Mouse (Mus musculus): ENCODE measurements at regions not wholly inside any gene's neighbourhood (a gene's known extent, or its start where the extent isn't known, plus 50 kb on each side); places are given as distances from the start of the nearest gene placed in this dataset.

DNA sequence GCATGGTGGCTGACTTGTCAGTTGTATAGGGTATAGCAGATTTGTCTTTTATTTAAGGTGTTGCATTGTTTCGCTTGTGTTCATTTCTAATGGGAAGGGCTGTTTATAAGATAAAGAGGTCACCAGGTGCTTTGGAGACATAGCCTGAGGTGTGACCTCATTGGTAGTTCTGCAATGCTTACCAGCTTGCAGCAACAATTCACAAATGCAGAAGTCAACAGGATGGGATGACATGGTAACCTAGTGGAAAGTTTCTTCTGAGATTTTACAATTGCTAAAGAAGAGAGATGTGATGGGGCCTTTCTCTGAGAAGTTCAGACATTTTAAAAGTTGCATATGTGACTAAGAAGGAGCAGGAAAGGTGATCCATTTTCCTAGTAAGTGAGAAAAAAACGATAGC, 255.8 kb upstream of the Mmadhc start:
- TF ChIP-seq E2F4 (IDR thresholded peaks at IDR 0.05; ENCODE audit: insufficient read depth): no peak
- no peak for TF ChIP-seq TCF12 (IDR thresholded peaks at IDR 0.05; ENCODE audit: insufficient read depth, poor library complexity, severe bottlenecking)
- TF ChIP-seq TCF3 (IDR thresholded peaks at IDR 0.05; ENCODE audit: insufficient read length, low read depth): no peak
- TF ChIP-seq MAX (IDR thresholded peaks at IDR 0.05; ENCODE audit: low read depth): no peak
- no peak for TF ChIP-seq REST (IDR thresholded peaks at IDR 0.05; ENCODE audit: insufficient read depth, insufficient read length)
- TF ChIP-seq POLR2A (IDR thresholded peaks at IDR 0.05; ENCODE audit: insufficient read length, low read depth): no peak
- TF ChIP-seq CEBPB (IDR thresholded peaks at IDR 0.05; ENCODE audit: insufficient read depth, poor library complexity, severe bottlenecking): no peak
- no peak for TF ChIP-seq USF1 (IDR thresholded peaks at IDR 0.05; ENCODE audit: low read depth)
- TF ChIP-seq MYOD1 (IDR thresholded peaks at IDR 0.05; ENCODE audit: control insufficient read depth in 1 of 3, insufficient read length in 2 of 3, low read depth in 2 of 3): no peak
- TF ChIP-seq MYOG (IDR thresholded peaks at IDR 0.05; ENCODE audit: control insufficient read depth in 1 of 3, insufficient read depth in 1 of 3, insufficient read length in 2 of 3, low read depth in 2 of 3): no peak
- no peak for TF ChIP-seq SRF (IDR thresholded peaks at IDR 0.05; ENCODE audit: control insufficient read depth, insufficient read length, low read depth)
- Histone ChIP-seq H3K4me2 (ENCODE audit: low read depth) (no peak overlapping the region), H3K27me3 (ENCODE audit: control insufficient read depth, insufficient read depth, insufficient read length) (no peaks in the 10 kb centered on the region), H3K4me3 (no peak overlapping the region), H3K36me3 (ENCODE audit: control insufficient read depth, insufficient read depth) (no peaks in the 10 kb centered on the region), H3K79me2 (ENCODE audit: control insufficient read depth, insufficient read depth) (no peaks in the 10 kb centered on the region), H3ac (ENCODE audit: control insufficient read depth, insufficient read length) (no peak overlapping the region)

DNA sequence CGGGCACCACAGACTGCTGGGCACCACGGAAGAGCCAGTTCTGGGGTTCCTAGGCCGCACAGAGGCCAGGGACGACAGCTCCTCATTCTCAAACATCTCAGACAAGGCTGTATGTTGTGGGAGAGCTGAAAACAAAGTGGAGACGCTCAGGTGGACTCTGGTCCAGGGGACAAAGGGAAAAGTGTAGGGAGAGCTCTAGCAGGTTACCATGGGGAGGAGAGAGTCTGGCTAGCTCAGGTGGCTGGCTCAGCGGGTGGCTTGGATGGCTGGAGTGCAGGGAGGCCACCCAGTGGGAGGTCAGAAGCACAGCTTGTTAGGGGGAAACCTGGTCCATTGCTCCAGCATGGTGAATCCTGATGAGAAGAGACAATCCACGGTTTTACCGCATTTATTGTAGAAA, 253.3 kb upstream of the Mmadhc start:
- Histone ChIP-seq H3K36me3 (ENCODE audit: control insufficient read depth, insufficient read depth) (no peaks in the 10 kb centered on the region), H3K79me2 (ENCODE audit: control insufficient read depth, insufficient read depth) (no peaks in the 10 kb centered on the region), H3ac (ENCODE audit: control insufficient read depth, insufficient read length) (no peak overlapping the region), H3K4me2 (ENCODE audit: low read depth) (no peak overlapping the region), H3K4me3 (no peak overlapping the region), H3K27me3 (ENCODE audit: control insufficient read depth, insufficient read depth, insufficient read length) (no peaks in the 10 kb centered on the region)
- TF ChIP-seq MYOG (IDR thresholded peaks at IDR 0.05; ENCODE audit: control insufficient read depth in 1 of 3, insufficient read depth in 1 of 3, insufficient read length in 2 of 3, low read depth in 2 of 3): no peak
- TF ChIP-seq USF1 (IDR thresholded peaks at IDR 0.05; ENCODE audit: low read depth): no peak
- TF ChIP-seq MAX (IDR thresholded peaks at IDR 0.05; ENCODE audit: low read depth): no peak
- no peak for TF ChIP-seq POLR2AphosphoS2 (IDR thresholded peaks at IDR 0.05; ENCODE audit: insufficient read length, low read depth)
- TF ChIP-seq TCF12 (IDR thresholded peaks at IDR 0.05; ENCODE audit: insufficient read depth, poor library complexity, severe bottlenecking): no peak
- TF ChIP-seq POLR2A (IDR thresholded peaks at IDR 0.05; ENCODE audit: insufficient read length, low read depth): no peak
- TF ChIP-seq E2F4 (IDR thresholded peaks at IDR 0.05; ENCODE audit: insufficient read depth): no peak
- no peak for TF ChIP-seq TCF3 (IDR thresholded peaks at IDR 0.05; ENCODE audit: insufficient read length, low read depth)
- TF ChIP-seq MYOD1 (IDR thresholded peaks at IDR 0.05; ENCODE audit: control insufficient read depth in 1 of 3, insufficient read length in 2 of 3, low read depth in 2 of 3): no peak
- TF ChIP-seq SRF (IDR thresholded peaks at IDR 0.05; ENCODE audit: control insufficient read depth, insufficient read length, low read depth): no peak
- TF ChIP-seq REST (IDR thresholded peaks at IDR 0.05; ENCODE audit: insufficient read depth, insufficient read length): no peak
- TF ChIP-seq CEBPB (IDR thresholded peaks at IDR 0.05; ENCODE audit: insufficient read depth, poor library complexity, severe bottlenecking): no peak

DNA sequence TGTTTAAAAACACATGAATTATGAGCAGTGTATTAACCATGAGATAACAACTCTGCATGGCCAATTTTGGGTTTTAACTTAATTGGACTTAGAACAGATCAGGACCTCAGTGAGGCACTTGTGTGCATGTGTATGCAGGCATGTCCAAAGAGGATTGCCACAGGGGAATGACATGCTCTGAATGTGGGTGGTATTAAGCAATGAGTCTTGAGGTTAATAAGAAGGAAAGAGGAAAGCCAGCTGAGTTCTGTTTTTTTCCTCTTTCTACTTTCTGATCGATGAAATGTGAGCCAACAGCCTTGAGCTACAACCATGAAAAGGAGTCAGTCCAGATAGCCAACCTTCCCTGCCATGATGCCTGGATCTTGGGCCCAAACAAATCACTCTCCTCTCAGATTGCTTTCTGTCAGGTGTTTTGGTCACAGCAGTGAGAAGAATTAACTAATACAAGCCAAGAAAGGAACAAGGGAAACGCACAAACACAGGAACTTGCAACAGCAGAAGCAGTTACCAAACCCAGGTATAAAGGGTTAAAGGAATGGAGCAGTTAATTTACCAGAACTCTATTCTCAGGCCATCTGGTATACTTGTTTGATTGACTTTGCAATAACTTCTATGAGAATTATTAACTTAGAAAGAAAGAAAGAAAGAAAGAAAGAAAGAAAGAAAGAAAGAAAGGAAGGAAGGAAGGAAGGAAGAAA, 243.3 kb upstream of the Mmadhc start:
- no peak overlapping the region for H3K4me3 ChIP-seq
- no peaks in the 10 kb centered on the region for H3K79me2 ChIP-seq (ENCODE audit: control insufficient read depth, insufficient read depth)
- no peak overlapping the region for H3K4me2 ChIP-seq (ENCODE audit: low read depth)
- no peaks in the 10 kb centered on the region for H3K36me3 ChIP-seq (ENCODE audit: control insufficient read depth, insufficient read depth)
- H3ac ChIP-seq (ENCODE audit: control insufficient read depth, insufficient read length): no peak overlapping the region
- TF ChIP-seq CEBPB (IDR thresholded peaks at IDR 0.05; ENCODE audit: insufficient read depth, poor library complexity, severe bottlenecking) (no peak), SRF (IDR thresholded peaks at IDR 0.05; ENCODE audit: control insufficient read depth, insufficient read length, low read depth) (no peak), REST (IDR thresholded peaks at IDR 0.05; ENCODE audit: insufficient read depth, insufficient read length) (no peak), TCF12 (IDR thresholded peaks at IDR 0.05; ENCODE audit: insufficient read depth, poor library complexity, severe bottlenecking) (no peak), POLR2A (IDR thresholded peaks at IDR 0.05; ENCODE audit: insufficient read length, low read depth) (no peak), E2F4 (IDR thresholded peaks at IDR 0.05; ENCODE audit: insufficient read depth) (no peak), MYOG (IDR thresholded peaks at IDR 0.05; ENCODE audit: control insufficient read depth in 1 of 3, insufficient read depth in 1 of 3, insufficient read length in 2 of 3, low read depth in 2 of 3) (no peak), USF1 (IDR thresholded peaks at IDR 0.05; ENCODE audit: low read depth) (no peak), POLR2AphosphoS2 (IDR thresholded peaks at IDR 0.05; ENCODE audit: insufficient read length, low read depth) (no peak), TCF3 (IDR thresholded peaks at IDR 0.05; ENCODE audit: insufficient read length, low read depth) (no peak), MAX (IDR thresholded peaks at IDR 0.05; ENCODE audit: low read depth) (no peak), MYOD1 (IDR thresholded peaks at IDR 0.05; ENCODE audit: control insufficient read depth in 1 of 3, insufficient read length in 2 of 3, low read depth in 2 of 3) (no peak)
- no peaks in the 10 kb centered on the region for H3K27me3 ChIP-seq (ENCODE audit: control insufficient read depth, insufficient read depth, insufficient read length)

DNA sequence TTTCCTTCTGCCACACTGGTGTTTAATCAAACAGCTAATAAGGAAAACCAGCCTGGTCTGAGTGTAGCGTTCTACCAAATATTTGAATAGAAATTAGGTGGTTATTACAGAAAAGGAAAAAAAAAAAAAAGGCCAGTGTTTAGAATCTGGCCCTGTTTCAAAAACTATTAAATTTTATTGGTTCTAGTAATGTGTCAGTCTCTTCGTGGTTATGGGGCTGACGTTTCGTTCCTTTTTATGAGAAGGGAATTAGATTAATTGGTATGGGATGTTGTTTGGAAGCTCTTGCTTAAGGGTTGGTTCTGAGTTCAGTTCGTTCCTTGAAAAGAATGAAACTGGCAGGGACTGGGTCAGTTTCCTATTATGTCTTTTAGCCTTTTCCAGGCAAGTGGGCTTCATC, 241.5 kb upstream of the Mmadhc start:
- Histone ChIP-seq H3K4me2 (ENCODE audit: low read depth) (peak overlapping the region; percentile 41), H3K4me3 (no peak overlapping the region), H3K27me3 (ENCODE audit: control insufficient read depth, insufficient read depth, insufficient read length) (no peaks in the 10 kb centered on the region), H3K36me3 (ENCODE audit: control insufficient read depth, insufficient read depth) (no peaks in the 10 kb centered on the region), H3K79me2 (ENCODE audit: control insufficient read depth, insufficient read depth) (no peaks in the 10 kb centered on the region), H3ac (ENCODE audit: control insufficient read depth, insufficient read length) (no peak overlapping the region)
- no peak for TF ChIP-seq POLR2AphosphoS2 (IDR thresholded peaks at IDR 0.05; ENCODE audit: insufficient read length, low read depth)
- TF ChIP-seq MYOD1 (IDR thresholded peaks at IDR 0.05; ENCODE audit: control insufficient read depth in 1 of 3, insufficient read length in 2 of 3, low read depth in 2 of 3): no peak
- no peak for TF ChIP-seq MYOG (IDR thresholded peaks at IDR 0.05; ENCODE audit: control insufficient read depth in 1 of 3, insufficient read depth in 1 of 3, insufficient read length in 2 of 3, low read depth in 2 of 3)

All from myocyte (in vitro differentiated cells).